Mouse (Mus musculus): ENCODE data around the gene Tmem179. TPM values are rescaled to one million over a fixed set of nuclear protein-coding genes. Genes with fewer than 3 reads are reported as not detected.

Tmem179 gene
- polyA plus RNA-seq, 1 experiment = 0.01 TPM

- no peak overlapping the region for H3K4me2 ChIP-seq (ENCODE audit: low read depth)
- no peaks in the 10 kb centered on the region for H3K36me3 ChIP-seq (ENCODE audit: control insufficient read depth, insufficient read depth)
- H3K4me3 ChIP-seq = no peak overlapping the region
- no peaks in the 10 kb centered on the region for H3K79me2 ChIP-seq (ENCODE audit: control insufficient read depth, insufficient read depth)
- TF ChIP-seq TCF3 (IDR thresholded peaks at IDR 0.05; ENCODE audit: insufficient read length, low read depth) (no peak), MYOG (IDR thresholded peaks at IDR 0.05; ENCODE audit: control insufficient read depth in 1 of 3, insufficient read depth in 1 of 3, insufficient read length in 2 of 3, low read depth in 2 of 3) (no peak), USF1 (IDR thresholded peaks at IDR 0.05; ENCODE audit: low read depth) (no peak), POLR2AphosphoS2 (IDR thresholded peaks at IDR 0.05; ENCODE audit: insufficient read length, low read depth) (no peak), E2F4 (IDR thresholded peaks at IDR 0.05; ENCODE audit: insufficient read depth) (no peak), SRF (IDR thresholded peaks at IDR 0.05; ENCODE audit: control insufficient read depth, insufficient read length, low read depth) (no peak), REST (IDR thresholded peaks at IDR 0.05; ENCODE audit: insufficient read depth, insufficient read length) (no peak)
- no peaks in the 10 kb centered on the region for H3K27me3 ChIP-seq (ENCODE audit: control insufficient read depth, insufficient read depth, insufficient read length)
- no peak overlapping the region for H3ac ChIP-seq (ENCODE audit: control insufficient read depth, insufficient read length)
Measured at GRCm38 (mm10) chr12:112554900-112555299, 38.4 kb upstream of the Tmem179 start.

GRCm38 (mm10) chr12:112552520-112552919 lies 36.0 kb upstream of the Tmem179 start:
- Histone ChIP-seq H3K79me2 (ENCODE audit: control insufficient read depth, insufficient read depth) (no peaks in the 10 kb centered on the region), H3K27me3 (ENCODE audit: control insufficient read depth, insufficient read depth, insufficient read length) (no peaks in the 10 kb centered on the region), H3K4me2 (ENCODE audit: low read depth) (no peak overlapping the region), H3ac (ENCODE audit: control insufficient read depth, insufficient read length) (no peak overlapping the region), H3K4me3 (no peak overlapping the region), H3K36me3 (ENCODE audit: control insufficient read depth, insufficient read depth) (no peaks in the 10 kb centered on the region)
- TF ChIP-seq MYOG (IDR thresholded peaks at IDR 0.05; ENCODE audit: control insufficient read depth in 1 of 3, insufficient read depth in 1 of 3, insufficient read length in 2 of 3, low read depth in 2 of 3) = no peak
- no peak for TF ChIP-seq E2F4 (IDR thresholded peaks at IDR 0.05; ENCODE audit: insufficient read depth)
- TF ChIP-seq TCF3 (IDR thresholded peaks at IDR 0.05; ENCODE audit: insufficient read length, low read depth) = no peak
- no peak for TF ChIP-seq SRF (IDR thresholded peaks at IDR 0.05; ENCODE audit: control insufficient read depth, insufficient read length, low read depth)
- TF ChIP-seq TCF12 (IDR thresholded peaks at IDR 0.05; ENCODE audit: insufficient read depth, poor library complexity, severe bottlenecking) = no peak
- TF ChIP-seq USF1 (IDR thresholded peaks at IDR 0.05; ENCODE audit: low read depth) = no peak
- no peak for TF ChIP-seq POLR2A (IDR thresholded peaks at IDR 0.05; ENCODE audit: insufficient read length, low read depth)
- no peak for TF ChIP-seq POLR2AphosphoS2 (IDR thresholded peaks at IDR 0.05; ENCODE audit: insufficient read length, low read depth)
- no peak for TF ChIP-seq MYOD1 (IDR thresholded peaks at IDR 0.05; ENCODE audit: control insufficient read depth in 1 of 3, insufficient read length in 2 of 3, low read depth in 2 of 3)
- no peak for TF ChIP-seq MAX (IDR thresholded peaks at IDR 0.05; ENCODE audit: low read depth)

GRCm38 (mm10) chr12:112551861-112552375 lies 35.4 kb upstream of the Tmem179 start:
- Histone ChIP-seq H3K36me3 (ENCODE audit: control insufficient read depth, insufficient read depth) (no peaks in the 10 kb centered on the region), H3K79me2 (ENCODE audit: control insufficient read depth, insufficient read depth) (no peaks in the 10 kb centered on the region), H3K4me2 (ENCODE audit: low read depth) (no peak overlapping the region), H3ac (ENCODE audit: control insufficient read depth, insufficient read length) (no peak overlapping the region), H3K4me3 (no peak overlapping the region), H3K27me3 (ENCODE audit: control insufficient read depth, insufficient read depth, insufficient read length) (no peaks in the 10 kb centered on the region)
- peak; percentile 34 for TF ChIP-seq SRF (IDR thresholded peaks at IDR 0.05; ENCODE audit: control insufficient read depth, insufficient read length, low read depth)
- no peak for TF ChIP-seq MYOG (IDR thresholded peaks at IDR 0.05; ENCODE audit: control insufficient read depth in 1 of 3, insufficient read depth in 1 of 3, insufficient read length in 2 of 3, low read depth in 2 of 3)
- TF ChIP-seq CEBPB (IDR thresholded peaks at IDR 0.05; ENCODE audit: insufficient read depth, poor library complexity, severe bottlenecking) = no peak
- no peak for TF ChIP-seq E2F4 (IDR thresholded peaks at IDR 0.05; ENCODE audit: insufficient read depth)
- TF ChIP-seq USF1 (IDR thresholded peaks at IDR 0.05; ENCODE audit: low read depth) = no peak

- no peaks in the 10 kb centered on the region for H3K27me3 ChIP-seq (ENCODE audit: control insufficient read depth, insufficient read depth, insufficient read length)
- no peaks in the 10 kb centered on the region for H3K36me3 ChIP-seq (ENCODE audit: control insufficient read depth, insufficient read depth)
- H3K4me3 ChIP-seq = no peak overlapping the region
- H3ac ChIP-seq (ENCODE audit: control insufficient read depth, insufficient read length) = no peak overlapping the region
- H3K79me2 ChIP-seq (ENCODE audit: control insufficient read depth, insufficient read depth) = no peaks in the 10 kb centered on the region
- no peak overlapping the region for H3K4me2 ChIP-seq (ENCODE audit: low read depth)
- TF ChIP-seq USF1 (IDR thresholded peaks at IDR 0.05; ENCODE audit: low read depth) = no peak
- TF ChIP-seq E2F4 (IDR thresholded peaks at IDR 0.05; ENCODE audit: insufficient read depth) = no peak
- no peak for TF ChIP-seq TCF3 (IDR thresholded peaks at IDR 0.05; ENCODE audit: insufficient read length, low read depth)
- TF ChIP-seq POLR2A (IDR thresholded peaks at IDR 0.05; ENCODE audit: insufficient read length, low read depth) = no peak
- TF ChIP-seq SRF (IDR thresholded peaks at IDR 0.05; ENCODE audit: control insufficient read depth, insufficient read length, low read depth) = no peak
- no peak for TF ChIP-seq REST (IDR thresholded peaks at IDR 0.05; ENCODE audit: insufficient read depth, insufficient read length)
- no peak for TF ChIP-seq CEBPB (IDR thresholded peaks at IDR 0.05; ENCODE audit: insufficient read depth, poor library complexity, severe bottlenecking)
- no peak for TF ChIP-seq POLR2AphosphoS2 (IDR thresholded peaks at IDR 0.05; ENCODE audit: insufficient read length, low read depth)
Measured at GRCm38 (mm10) chr12:112549287-112549686, 32.7 kb upstream of the Tmem179 start.

- Histone ChIP-seq H3K4me3 (no peak overlapping the region), H3K36me3 (ENCODE audit: control insufficient read depth, insufficient read depth) (no peaks in the 10 kb centered on the region), H3K4me2 (ENCODE audit: low read depth) (no peak overlapping the region), H3K79me2 (ENCODE audit: control insufficient read depth, insufficient read depth) (no peaks in the 10 kb centered on the region), H3K27me3 (ENCODE audit: control insufficient read depth, insufficient read depth, insufficient read length) (peaks cover 8% of the 10 kb centered on the region), H3ac (ENCODE audit: control insufficient read depth, insufficient read length) (no peak overlapping the region)
- TF ChIP-seq TCF12 (IDR thresholded peaks at IDR 0.05; ENCODE audit: insufficient read depth, poor library complexity, severe bottlenecking) (no peak), MYOG (IDR thresholded peaks at IDR 0.05; ENCODE audit: control insufficient read depth in 1 of 3, insufficient read depth in 1 of 3, insufficient read length in 2 of 3, low read depth in 2 of 3) (no peak), TCF3 (IDR thresholded peaks at IDR 0.05; ENCODE audit: insufficient read length, low read depth) (no peak), USF1 (IDR thresholded peaks at IDR 0.05; ENCODE audit: low read depth) (no peak), MAX (IDR thresholded peaks at IDR 0.05; ENCODE audit: low read depth) (no peak), POLR2AphosphoS2 (IDR thresholded peaks at IDR 0.05; ENCODE audit: insufficient read length, low read depth) (no peak), REST (IDR thresholded peaks at IDR 0.05; ENCODE audit: insufficient read depth, insufficient read length) (no peak), E2F4 (IDR thresholded peaks at IDR 0.05; ENCODE audit: insufficient read depth) (no peak), MYOD1 (IDR thresholded peaks at IDR 0.05; ENCODE audit: control insufficient read depth in 1 of 3, insufficient read length in 2 of 3, low read depth in 2 of 3) (no peak), POLR2A (IDR thresholded peaks at IDR 0.05; ENCODE audit: insufficient read length, low read depth) (no peak), SRF (IDR thresholded peaks at IDR 0.05; ENCODE audit: control insufficient read depth, insufficient read length, low read depth) (no peak), CEBPB (IDR thresholded peaks at IDR 0.05; ENCODE audit: insufficient read depth, poor library complexity, severe bottlenecking) (no peak)
Measured at GRCm38 (mm10) chr12:112546110-112546509, 29.6 kb upstream of the Tmem179 start.

All from myocyte (in vitro differentiated cells).